Mouse (Mus musculus) forebrain, embryonic 12.5 days (tissue): ENCODE results near the gene Lrig1. TPM values are rescaled to one million over a fixed set of nuclear protein-coding genes. Genes with fewer than 3 reads are reported as not detected.

Source experiments
- ATAC-seq: fragments of 200-750 bp; cut with Nextera tagmentation; 2 replicates; pipeline ENCODE4 v1.8.0; 2017; ENCODE audit warnings: moderate TSS enrichment; ENCODE audit not compliant: low FRiP score
- H3K27ac ChIP-seq: fragments of 300-500 bp; sonication (generic); 2 replicates; pipeline ENCODE4 v1.5.1; 2016; ENCODE audit warnings: mild to moderate bottlenecking
- H3K27me3 ChIP-seq: fragments of 300-500 bp; sonication (generic); 2 replicates; pipeline ENCODE4 v1.6.1; 2016; ENCODE audit warnings: mild to moderate bottlenecking
- H3K36me3 ChIP-seq: fragments of 300-500 bp; sonication (generic); replicated peaks from 2 replicates; pipeline ENCODE4 v1.6.1; 2016; ENCODE audit warnings: mild to moderate bottlenecking
- H3K4me1 ChIP-seq: fragments of 300-500 bp; sonication (generic); 2 replicates; pipeline ENCODE4 v1.6.1; 2016
- H3K4me2 ChIP-seq: fragments of 300-500 bp; sonication (generic); 2 replicates; pipeline ENCODE4 v1.6.1; 2016; ENCODE audit warnings: mild to moderate bottlenecking, moderate library complexity
- H3K4me3 ChIP-seq: fragments of 300-500 bp; sonication (generic); replicated peaks from 2 replicates; pipeline ENCODE4 v1.5.1; 2016; ENCODE audit warnings: mild to moderate bottlenecking
- H3K9ac ChIP-seq: fragments of 300-500 bp; sonication (generic); 2 replicates; pipeline ENCODE4 v1.6.1; 2016; ENCODE audit warnings: mild to moderate bottlenecking
- H3K9me3 ChIP-seq: fragments of 300-500 bp; sonication (generic); 2 replicates; pipeline ENCODE4 v1.6.1; 2016
- WGBS: fragments of 180-500 bp; shearing (Covaris S2); methylation state at CpG from one replicate; pipeline ENCODE4 v1.1.7; 2016; 5-methylcytosine and 5-hydroxymethylcytosine counted together
- polyA plus RNA-seq: library from polyadenylated mRNA; unstranded; fragments of >200 nt; fragmentation: Nextera tagmentation; extraction: Ambion mirVana; gene quantifications from 2 replicates; pipeline ENCODE4 v1.2.1, GENCODE M21; 2016

The Lrig1 gene
- polyA plus RNA-seq, 1 experiment from 2014 or later, result 17.7 TPM

DNA sequence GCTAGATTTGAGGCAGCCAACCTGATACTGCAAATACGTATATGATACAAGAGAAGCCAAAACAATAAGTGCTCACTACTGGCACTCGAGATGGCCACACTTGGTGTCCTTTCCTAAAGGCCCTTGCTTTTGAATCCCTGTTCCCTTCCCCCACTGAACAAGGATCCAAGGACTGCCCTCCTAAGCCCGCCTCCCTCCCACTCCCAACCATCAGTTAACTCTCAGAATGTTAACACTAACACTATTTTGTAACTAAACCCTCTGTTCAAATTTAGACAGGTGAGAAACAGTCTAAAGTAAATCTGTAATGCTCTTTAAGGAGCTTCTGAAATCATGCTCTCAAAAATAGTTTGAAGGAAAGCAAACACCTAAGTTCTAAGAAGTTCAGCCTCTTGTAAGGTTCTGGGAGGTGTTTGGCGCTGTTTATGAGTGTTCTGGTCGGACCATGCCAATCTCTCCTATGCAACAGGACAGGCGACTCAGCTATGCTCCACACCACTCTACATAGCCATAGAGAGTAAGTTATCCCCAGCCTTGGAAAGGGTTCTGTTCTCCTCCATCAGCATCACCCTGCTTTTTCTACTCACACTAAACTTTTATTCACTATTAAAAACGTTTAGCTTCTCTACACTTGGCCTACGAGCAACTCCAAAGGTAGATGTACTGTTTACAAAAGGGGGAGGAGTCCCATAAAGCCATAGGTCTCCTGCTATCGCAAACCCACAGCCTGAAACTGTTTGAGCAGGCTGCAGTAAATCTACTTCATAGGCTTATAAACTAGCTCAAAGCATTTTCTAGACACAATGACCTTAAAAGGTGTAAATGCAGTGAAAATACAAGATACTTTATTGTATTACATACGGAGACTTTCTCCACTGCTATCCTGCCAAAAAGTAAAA is 3.5 kb downstream of the Lrig1 start:
- H3K9me3 ChIP-seq, result no peaks in the 10 kb centered on the region
- H3K36me3 ChIP-seq, result no peaks in the 10 kb centered on the region
- no peak for ATAC-seq
- peak overlapping the region; percentile 26; the same call in 1 of the 2 replicates for H3K9ac ChIP-seq
- H3K4me1 ChIP-seq, result peaks cover 84% of the 10 kb centered on the region
- no peak overlapping the region for H3K27ac ChIP-seq
- peak overlapping the region; percentile 86 for H3K4me2 ChIP-seq
- H3K27me3 ChIP-seq, result no peaks in the 10 kb centered on the region
- 0 out of 2 replicates have a peak overlapping the region, but pooled peaks have one; percentile 85 for H3K4me3 ChIP-seq
- WGBS, result 47% methylated on average over 10 of the region's 10 CpGs

DNA sequence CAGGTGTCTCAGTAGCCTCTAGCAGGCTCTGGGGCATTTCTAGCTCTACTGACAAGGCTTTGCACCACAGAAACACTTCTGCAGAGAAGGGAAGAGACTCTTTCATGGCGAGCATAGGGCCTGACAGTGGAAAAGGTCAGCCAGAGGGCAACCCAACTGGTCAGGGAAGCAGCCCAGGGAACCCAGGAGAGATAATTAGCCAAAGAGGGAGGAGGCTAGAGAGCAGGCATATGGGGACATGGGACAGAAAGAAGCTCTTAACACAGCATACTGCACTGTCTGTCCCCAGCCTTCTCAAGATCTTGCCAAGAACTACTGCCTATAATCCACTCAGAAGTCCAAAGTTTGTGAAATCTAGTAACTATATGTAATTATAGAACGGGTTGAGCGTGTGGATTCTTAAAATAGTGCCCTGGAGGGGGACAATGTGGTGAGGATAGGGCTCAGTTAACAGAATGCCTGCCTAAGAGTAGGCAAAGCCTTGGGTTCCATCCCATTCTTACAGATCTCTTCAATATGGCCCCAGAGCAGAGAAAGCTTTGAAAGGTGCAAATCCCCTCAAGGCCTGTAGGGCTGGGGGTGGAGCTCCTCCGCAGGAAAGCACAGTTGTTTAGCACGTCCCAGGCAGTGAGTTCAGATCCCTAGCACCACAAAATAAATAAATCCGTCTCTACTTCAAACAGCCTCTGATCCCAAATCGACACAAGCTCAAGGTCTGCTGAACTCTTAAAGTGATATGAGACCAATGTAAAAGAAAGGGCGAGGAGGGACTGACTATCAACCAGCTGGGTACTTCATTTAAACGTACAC is 4.6 kb downstream of the Lrig1 start:
- Histone ChIP-seq H3K36me3 (no peaks in the 10 kb centered on the region), H3K27me3 (no peaks in the 10 kb centered on the region), H3K4me3 (no peak overlapping the region), H3K9me3 (no peaks in the 10 kb centered on the region), H3K4me2 (0 out of 2 replicates have a peak overlapping the region, but pooled peaks have one; percentile 13), H3K4me1 (peaks cover 83% of the 10 kb centered on the region), H3K27ac (no peak overlapping the region), H3K9ac (no peak overlapping the region)
- no peak for ATAC-seq
- 45% methylated on average over 9 of the region's 9 CpGs for WGBS

DNA sequence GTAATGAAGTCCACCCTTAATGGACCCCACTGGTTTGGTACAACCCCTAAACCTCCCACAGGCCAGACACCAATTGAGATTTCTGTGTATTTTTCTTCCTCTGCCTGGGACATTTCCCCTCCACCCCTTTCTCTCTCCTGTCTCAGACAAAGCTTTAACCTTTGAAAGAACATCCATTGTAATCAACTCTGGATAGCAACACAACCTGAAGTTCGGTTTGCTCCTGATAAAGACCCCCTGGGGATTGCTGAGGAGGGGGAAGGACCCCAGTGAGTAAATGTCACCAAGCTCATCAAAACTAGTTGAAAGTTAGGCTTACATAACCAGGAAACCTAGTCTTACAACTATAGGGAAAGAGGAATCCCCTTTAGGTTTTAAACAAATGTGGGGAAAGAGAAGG is 5.5 kb downstream of the Lrig1 start:
- WGBS, result 5% methylated on average over 1 of the region's 1 CpGs
- Histone ChIP-seq H3K4me2 (no peak overlapping the region), H3K9ac (no peak overlapping the region), H3K9me3 (no peaks in the 10 kb centered on the region), H3K36me3 (no peaks in the 10 kb centered on the region), H3K4me1 (peaks cover 90% of the 10 kb centered on the region), H3K27me3 (no peaks in the 10 kb centered on the region), H3K4me3 (no peak overlapping the region), H3K27ac (no peak overlapping the region)
- no peak for ATAC-seq

DNA sequence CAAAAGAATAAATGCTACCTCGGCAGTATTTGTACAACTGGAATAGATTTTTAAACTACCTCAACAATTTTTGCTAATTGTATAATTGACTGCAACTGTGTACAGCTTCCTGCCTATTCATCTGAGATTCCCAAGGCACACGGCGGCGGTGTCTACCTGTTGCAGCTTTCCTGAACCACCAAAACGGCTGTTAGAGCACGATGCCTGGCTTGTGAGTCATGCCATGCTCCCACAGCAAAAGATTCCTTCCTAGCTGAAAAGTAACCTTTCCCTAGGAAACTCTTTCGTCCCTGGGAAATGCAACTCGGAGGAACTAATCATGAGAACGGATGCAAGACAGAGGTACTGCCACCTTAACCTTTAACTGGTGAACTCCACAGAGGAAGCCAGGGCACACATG is 6.9 kb downstream of the Lrig1 start:
- Histone ChIP-seq H3K4me2 (no peak overlapping the region), H3K4me1 (peaks cover 90% of the 10 kb centered on the region), H3K4me3 (no peak overlapping the region), H3K9me3 (no peaks in the 10 kb centered on the region), H3K27ac (no peak overlapping the region), H3K9ac (no peak overlapping the region), H3K27me3 (no peaks in the 10 kb centered on the region), H3K36me3 (no peaks in the 10 kb centered on the region)
- ATAC-seq, result no peak
- 75% methylated on average over 9 of the region's 9 CpGs for WGBS

DNA sequence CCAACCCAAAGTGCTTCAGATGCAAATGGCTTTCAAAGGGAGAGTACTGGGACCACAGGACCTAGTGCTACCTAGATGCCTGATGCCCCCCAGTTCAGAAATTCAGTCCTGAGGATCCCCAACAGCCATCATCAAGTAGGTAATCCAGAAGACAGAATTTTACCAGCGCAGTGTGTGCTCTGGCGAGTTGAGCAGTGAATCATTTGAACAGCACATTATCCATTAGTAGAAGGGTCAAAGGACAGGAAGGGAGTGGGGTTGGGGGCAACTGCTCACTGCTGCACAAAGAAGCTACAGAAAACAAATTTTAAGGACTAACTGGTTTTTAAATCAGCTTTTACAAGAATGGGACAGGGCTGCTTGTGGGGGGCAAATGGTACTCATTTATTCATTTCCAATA is 8.0 kb downstream of the Lrig1 start:
- Histone ChIP-seq H3K9ac (no peak overlapping the region), H3K4me2 (peak overlapping the region; percentile 6; the same call in 1 of the 2 replicates), H3K4me1 (peaks cover 89% of the 10 kb centered on the region), H3K9me3 (no peaks in the 10 kb centered on the region), H3K4me3 (no peak overlapping the region), H3K36me3 (no peaks in the 10 kb centered on the region), H3K27ac (no peak overlapping the region), H3K27me3 (no peaks in the 10 kb centered on the region)
- WGBS, result 25% methylated on average over 2 of the region's 2 CpGs
- no peak for ATAC-seq

DNA sequence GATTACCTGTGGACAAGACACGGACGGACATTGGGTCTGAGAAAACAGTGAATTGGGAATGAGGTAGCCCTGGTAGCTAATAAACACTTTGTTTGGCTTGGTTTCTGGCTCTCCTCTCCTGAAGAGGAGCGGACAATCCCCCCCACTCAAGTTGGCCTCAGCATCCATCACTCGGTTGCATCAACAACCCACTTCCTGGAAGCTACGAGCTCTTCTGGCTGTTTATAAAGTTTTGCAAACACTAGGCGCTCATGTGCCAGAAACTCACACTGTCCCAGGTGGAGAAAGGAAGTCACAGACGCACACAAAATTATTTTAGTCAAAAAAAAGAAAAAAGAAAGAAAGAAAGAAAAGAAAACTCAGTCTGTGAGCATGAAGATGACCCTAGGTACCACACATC is 9.7 kb downstream of the Lrig1 start:
- WGBS, result 79% methylated on average over 7 of the region's 7 CpGs
- H3K9ac ChIP-seq, result no peak overlapping the region
- H3K27me3 ChIP-seq, result no peaks in the 10 kb centered on the region
- no peaks in the 10 kb centered on the region for H3K36me3 ChIP-seq
- no peak overlapping the region for H3K4me2 ChIP-seq
- no peak overlapping the region for H3K4me3 ChIP-seq
- peaks cover 86% of the 10 kb centered on the region for H3K4me1 ChIP-seq
- no peak for ATAC-seq
- H3K9me3 ChIP-seq, result no peaks in the 10 kb centered on the region
- H3K27ac ChIP-seq, result no peak overlapping the region

DNA sequence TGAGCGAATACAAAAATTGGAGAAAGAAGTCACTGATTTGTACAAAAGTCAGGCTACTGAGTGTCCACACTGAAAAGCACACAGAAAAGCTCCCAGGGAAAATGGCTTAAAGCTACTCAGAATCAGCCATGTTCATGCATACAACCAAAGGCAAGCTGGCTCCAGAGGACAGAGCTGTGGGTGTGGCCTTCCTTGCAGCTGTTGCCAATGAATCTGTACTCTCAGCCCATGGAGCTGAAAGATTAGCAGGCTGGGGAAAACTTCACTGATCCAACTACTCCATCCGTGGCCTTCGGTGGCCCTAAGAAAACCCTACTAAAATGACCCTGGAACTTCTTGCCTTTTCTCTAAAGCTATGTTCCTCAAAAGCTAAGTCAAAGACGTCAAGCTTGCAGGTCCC is 11.2 kb downstream of the Lrig1 start:
- no peak for ATAC-seq
- Histone ChIP-seq H3K9ac (no peak overlapping the region), H3K4me1 (peaks cover 87% of the 10 kb centered on the region), H3K36me3 (no peaks in the 10 kb centered on the region), H3K27me3 (no peaks in the 10 kb centered on the region), H3K4me3 (no peak overlapping the region), H3K9me3 (no peaks in the 10 kb centered on the region), H3K27ac (no peak overlapping the region), H3K4me2 (no peak overlapping the region)
- 68% methylated on average over 4 of the region's 4 CpGs for WGBS

DNA sequence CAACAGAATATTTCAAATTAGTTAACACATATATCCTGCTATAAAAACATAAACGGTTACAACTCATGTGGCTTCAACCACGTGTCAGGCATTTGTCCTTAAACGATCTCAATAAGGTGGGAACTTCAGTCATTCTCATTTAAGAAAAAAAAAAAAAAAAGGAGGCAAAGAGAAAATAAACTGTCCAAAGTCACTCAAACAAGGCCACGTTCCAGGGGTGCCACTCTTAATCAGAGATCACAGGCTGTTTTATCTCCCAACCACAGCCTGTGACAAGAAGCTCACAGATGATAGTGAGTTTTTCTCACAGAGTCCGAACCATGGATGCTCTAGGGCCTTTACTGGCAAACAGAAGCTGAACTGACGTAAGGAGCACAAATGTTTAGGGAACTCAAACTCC is 13.9 kb downstream of the Lrig1 start:
- Histone ChIP-seq H3K27me3 (no peaks in the 10 kb centered on the region), H3K9ac (no peak overlapping the region), H3K4me1 (peaks cover 82% of the 10 kb centered on the region), H3K4me2 (no peak overlapping the region), H3K9me3 (no peaks in the 10 kb centered on the region), H3K36me3 (no peaks in the 10 kb centered on the region), H3K4me3 (no peak overlapping the region), H3K27ac (no peak overlapping the region)
- WGBS, result 65% methylated on average over 6 of the region's 6 CpGs
- no peak for ATAC-seq

DNA sequence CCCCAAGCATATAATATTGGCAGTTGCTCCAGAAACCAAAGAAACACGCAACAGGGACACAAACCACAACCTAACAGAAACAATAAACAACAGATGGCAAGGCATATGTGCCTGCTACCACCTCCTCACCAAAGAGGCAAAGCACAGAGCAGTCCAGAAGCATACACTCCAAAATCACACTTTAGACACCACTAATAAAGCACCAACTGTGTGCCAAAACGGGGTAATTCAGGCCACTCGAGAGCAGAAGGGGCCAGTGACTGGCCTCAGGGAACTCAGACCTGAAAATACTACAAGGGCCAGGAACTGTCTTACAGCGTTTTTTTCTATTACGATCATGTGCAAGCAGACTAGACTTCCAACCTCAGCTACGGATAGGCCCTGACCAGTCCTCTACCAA is 14.3 kb downstream of the Lrig1 start:
- no peaks in the 10 kb centered on the region for H3K27me3 ChIP-seq
- H3K9ac ChIP-seq, result no peak overlapping the region
- peak; percentile 37; the same call in 1 of the 2 replicates for ATAC-seq
- 77% methylated on average over 6 of the region's 6 CpGs for WGBS
- no peaks in the 10 kb centered on the region for H3K9me3 ChIP-seq
- peaks cover 83% of the 10 kb centered on the region for H3K4me1 ChIP-seq
- H3K27ac ChIP-seq, result no peak overlapping the region
- no peaks in the 10 kb centered on the region for H3K36me3 ChIP-seq
- H3K4me3 ChIP-seq, result no peak overlapping the region
- no peak overlapping the region for H3K4me2 ChIP-seq

DNA sequence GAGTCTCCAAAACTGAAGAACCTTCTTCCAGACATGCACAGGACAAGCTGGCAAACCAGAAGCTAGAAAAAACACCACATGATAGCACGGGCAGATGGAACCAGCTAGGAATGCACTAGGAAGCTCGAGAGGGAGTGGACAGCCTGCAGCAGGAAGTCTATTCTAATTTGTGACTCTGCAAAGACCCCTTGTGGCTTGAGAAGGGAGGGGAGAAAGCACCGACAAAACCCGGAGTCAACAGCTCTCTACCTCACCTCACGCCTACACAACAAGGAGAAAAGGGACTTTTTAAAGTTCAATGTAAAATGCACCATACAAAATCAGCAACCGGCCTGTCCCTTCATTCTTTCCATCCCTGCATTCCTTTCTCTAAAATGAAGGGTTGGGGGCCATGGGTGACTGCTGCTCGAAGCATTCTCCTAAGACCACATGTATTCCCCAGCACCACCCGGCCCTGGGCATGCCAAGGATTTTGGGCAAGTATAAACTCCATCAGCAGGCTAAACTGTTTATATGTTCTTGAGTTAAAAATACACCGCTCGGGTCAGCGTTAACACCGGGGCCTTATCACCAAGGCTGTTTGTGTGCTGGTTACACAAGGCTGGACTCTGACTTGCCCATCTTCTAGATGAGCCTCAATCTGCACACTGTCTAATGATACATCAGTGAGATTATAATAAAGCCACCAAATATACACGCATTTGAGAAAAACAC is 15.0 kb downstream of the Lrig1 start:
- no peaks in the 10 kb centered on the region for H3K9me3 ChIP-seq
- no peak for ATAC-seq
- no peak overlapping the region for H3K4me3 ChIP-seq
- peaks cover 81% of the 10 kb centered on the region for H3K4me1 ChIP-seq
- H3K9ac ChIP-seq, result peak overlapping the region; percentile 5; the same call in 1 of the 2 replicates
- no peaks in the 10 kb centered on the region for H3K36me3 ChIP-seq
- no peaks in the 10 kb centered on the region for H3K27me3 ChIP-seq
- H3K4me2 ChIP-seq, result no peak overlapping the region
- peak overlapping the region; percentile 50; the same call in 1 of the 2 replicates for H3K27ac ChIP-seq
- 61% methylated on average over 13 of the region's 13 CpGs for WGBS

DNA sequence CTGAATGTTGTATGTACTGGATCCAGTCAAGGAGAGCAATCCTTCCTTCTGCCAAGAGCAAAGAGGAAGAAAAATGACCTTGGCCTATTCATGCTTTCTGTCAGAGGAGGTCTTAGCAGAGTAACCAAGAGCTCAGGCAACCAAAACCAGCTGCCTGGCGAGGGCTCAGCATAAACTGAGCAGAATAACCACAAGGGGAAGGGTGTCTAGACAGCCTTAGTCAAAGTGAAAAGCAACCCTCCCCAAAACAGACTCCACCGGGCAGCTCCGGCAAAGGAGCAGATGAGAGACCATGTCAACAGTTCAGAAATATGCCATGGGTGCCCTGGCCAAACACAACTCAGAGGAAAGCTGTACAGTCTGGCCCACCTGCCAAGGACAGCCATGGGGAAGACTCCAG is 16.3 kb downstream of the Lrig1 start:
- ATAC-seq, result no peak

DNA sequence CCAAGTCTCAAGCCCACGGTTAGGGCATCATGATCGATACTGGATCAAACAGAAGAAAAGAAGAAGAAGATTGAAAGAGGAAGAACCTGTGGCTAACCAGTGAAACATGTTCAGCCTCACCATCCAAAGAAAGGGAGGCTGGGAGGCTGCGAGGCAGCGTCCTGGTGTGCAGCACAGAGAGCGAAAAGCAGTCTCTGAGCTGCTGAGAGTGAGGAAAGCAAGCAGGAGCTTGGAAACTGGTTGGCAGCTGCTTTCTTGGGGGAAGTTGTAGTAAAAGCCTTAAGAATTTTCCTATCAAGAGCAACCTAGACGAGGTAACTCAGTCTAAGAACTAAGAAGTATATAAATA is 17.7 kb downstream of the Lrig1 start:
- Histone ChIP-seq H3K4me3 (no peak overlapping the region), H3K27ac (peak overlapping the region; percentile 73), H3K9me3 (no peaks in the 10 kb centered on the region), H3K36me3 (no peaks in the 10 kb centered on the region), H3K4me2 (peak overlapping the region; percentile 33), H3K4me1 (peaks cover 82% of the 10 kb centered on the region), H3K27me3 (no peaks in the 10 kb centered on the region), H3K9ac (peak overlapping the region; percentile 33; the same call in 1 of the 2 replicates)
- no peak for ATAC-seq
- 43% methylated on average over 6 of the region's 6 CpGs for WGBS

More for the DNA sequence above, 16.3 kb downstream of the Lrig1 start:
- peaks cover 79% of the 10 kb centered on the region for H3K4me1 ChIP-seq
- H3K9me3 ChIP-seq, result no peaks in the 10 kb centered on the region
- H3K27me3 ChIP-seq, result no peaks in the 10 kb centered on the region
- 83% methylated on average over 3 of the region's 3 CpGs for WGBS
- no peaks in the 10 kb centered on the region for H3K36me3 ChIP-seq
- H3K4me2 ChIP-seq, result no peak overlapping the region
- H3K9ac ChIP-seq, result no peak overlapping the region
- H3K4me3 ChIP-seq, result no peak overlapping the region
- H3K27ac ChIP-seq, result no peak overlapping the region
